Mouse (Mus musculus): ENCODE results near the gene Ikzf1.

- no peak for TF ChIP-seq CTCF (IDR thresholded peaks at IDR 0.05; ENCODE audit: extremely low read depth, insufficient read depth, low read length)
- no peak for TF ChIP-seq POLR2A (IDR thresholded peaks at IDR 0.05; ENCODE audit: extremely low read depth, insufficient read depth, low read length)
Observed at GRCm38 (mm10) chr11:11751091-11751490, 66.3 kb downstream of the Ikzf1 start.
